Mouse (Mus musculus): ENCODE measurements at regions not wholly inside any gene's neighbourhood (a gene's known extent, or its start where the extent isn't known, plus 50 kb on each side); places are given as distances from the start of the nearest gene placed in this dataset.

DNA sequence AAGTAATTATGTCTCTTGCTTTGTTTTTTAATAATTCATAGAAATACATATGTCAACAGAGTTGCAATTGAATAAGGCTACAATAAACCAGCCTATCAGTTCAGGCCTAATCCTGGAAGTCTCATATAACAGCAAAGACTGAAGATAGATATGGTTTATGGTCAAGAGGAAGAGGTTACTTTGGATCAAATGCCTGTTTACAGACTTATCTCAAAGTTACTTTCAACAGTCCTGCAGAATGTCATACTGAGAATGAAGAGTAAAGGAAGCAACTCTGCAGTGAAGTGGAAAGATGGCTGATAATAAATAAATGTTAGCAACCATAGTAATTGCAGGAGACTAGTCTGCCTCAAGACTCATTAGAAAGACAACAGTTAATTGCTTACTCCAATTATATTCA, 684.8 kb upstream of the Vstm2a start:
- no peak overlapping the region for H3K4me2 ChIP-seq
- no peaks in the 10 kb centered on the region for H3K9me3 ChIP-seq (replicated peaks)
- H3K4me1 ChIP-seq, result no peaks in the 10 kb centered on the region
- H3K27me3 ChIP-seq, result no peaks in the 10 kb centered on the region
- no peak overlapping the region for H3K9ac ChIP-seq
- H3K36me3 ChIP-seq (ENCODE audit: poor library complexity, severe bottlenecking), result no peaks in the 10 kb centered on the region
- ATAC-seq, result no peak
- no peak overlapping the region for H3K4me3 ChIP-seq
- H3K27ac ChIP-seq, result no peak overlapping the region

DNA sequence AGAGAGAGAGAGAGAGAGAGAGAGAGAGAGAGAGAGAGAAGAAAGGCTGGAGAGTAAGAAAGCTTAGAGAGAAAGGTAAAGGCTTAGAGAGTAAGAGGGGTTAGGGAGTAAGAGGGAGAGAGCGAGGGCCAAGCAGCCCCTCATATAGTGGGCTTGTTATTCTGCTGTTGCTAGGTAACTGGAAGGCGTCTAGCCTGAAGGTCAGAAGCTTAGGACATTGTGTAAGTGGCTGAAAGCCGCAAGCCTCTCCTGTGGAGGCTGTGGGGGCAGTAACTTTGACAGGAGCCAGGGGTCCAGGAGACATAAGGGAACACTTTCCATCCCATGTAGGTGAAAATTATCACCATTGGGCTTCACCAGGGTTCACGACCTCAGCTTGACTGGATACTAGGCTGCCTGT, 637.6 kb upstream of the Vstm2a start:
- Histone ChIP-seq H3K4me1 (no peaks in the 10 kb centered on the region), H3K27me3 (no peaks in the 10 kb centered on the region), H3K9ac (no peak overlapping the region), H3K27ac (no peak overlapping the region), H3K4me3 (no peak overlapping the region), H3K9me3 (replicated peaks) (no peaks in the 10 kb centered on the region), H3K4me2 (no peak overlapping the region), H3K36me3 (ENCODE audit: poor library complexity, severe bottlenecking) (no peaks in the 10 kb centered on the region)
- no peak for ATAC-seq
- 42% methylated on average over 4 of the region's 4 CpGs for WGBS

DNA sequence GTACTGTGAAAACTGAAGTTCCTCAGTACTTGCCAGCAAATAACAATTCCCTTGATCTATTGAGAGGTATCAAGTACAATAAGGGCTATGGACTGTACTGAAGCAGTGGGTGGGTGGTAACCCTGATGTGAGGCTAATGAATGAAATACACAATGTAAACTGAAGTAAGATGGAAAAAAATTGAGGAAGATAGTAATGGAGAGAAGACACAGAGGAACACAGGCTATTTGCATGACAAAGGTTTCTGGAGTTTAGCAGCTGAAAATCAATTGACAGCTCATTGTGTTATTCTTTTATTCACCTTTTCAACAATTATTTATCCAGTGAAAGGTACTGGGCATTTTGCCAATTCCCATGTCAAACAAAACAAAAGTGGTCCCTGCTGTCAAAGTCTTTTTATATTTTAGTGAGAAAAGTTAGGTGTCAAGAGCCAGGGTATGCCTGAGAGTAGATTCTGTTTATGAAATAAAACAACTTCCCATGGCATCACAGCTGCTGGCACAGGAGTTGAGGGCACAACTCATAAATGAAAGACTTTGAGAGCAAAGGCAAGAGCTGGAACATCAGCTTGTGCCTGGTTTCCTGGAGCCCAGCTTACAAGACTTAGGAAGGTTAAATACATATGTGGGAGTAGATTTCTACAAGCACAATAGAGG, 608.4 kb upstream of the Vstm2a start:
- Histone ChIP-seq H3K36me3 (ENCODE audit: poor library complexity, severe bottlenecking) (no peaks in the 10 kb centered on the region), H3K9ac (no peak overlapping the region), H3K4me3 (no peak overlapping the region), H3K4me2 (no peak overlapping the region), H3K9me3 (replicated peaks) (no peaks in the 10 kb centered on the region), H3K27me3 (no peaks in the 10 kb centered on the region), H3K4me1 (peaks cover 9% of the 10 kb centered on the region; the same call in 1 of the 2 replicates), H3K27ac (peak overlapping the region; percentile 16; the same call in 1 of the 2 replicates)
- ATAC-seq, result peak; percentile 85

DNA sequence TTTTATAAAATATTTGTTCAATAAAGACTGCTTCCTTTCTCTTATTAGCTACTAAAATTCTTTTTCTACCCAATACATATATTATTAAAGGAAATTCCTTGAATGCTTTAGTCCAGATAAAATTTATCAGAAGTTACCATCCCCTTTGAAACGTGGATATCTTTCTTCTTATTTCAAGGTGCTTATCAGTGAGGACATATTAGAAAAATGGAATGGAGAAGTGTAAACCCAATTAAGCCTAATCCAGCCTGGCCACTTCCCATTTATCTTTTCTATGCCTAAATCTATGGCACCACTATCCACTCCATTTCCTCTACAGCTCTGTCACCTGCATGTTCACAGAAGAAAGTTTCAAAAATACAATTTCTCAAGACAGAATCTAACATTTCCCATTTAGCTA, 568.5 kb upstream of the Vstm2a start:
- H3K36me3 ChIP-seq (ENCODE audit: poor library complexity, severe bottlenecking), result no peaks in the 10 kb centered on the region
- WGBS, result 74% methylated on average over 1 of the region's 1 CpGs
- H3K4me1 ChIP-seq, result no peaks in the 10 kb centered on the region
- H3K4me2 ChIP-seq, result no peak overlapping the region
- H3K9ac ChIP-seq, result no peak overlapping the region
- no peak overlapping the region for H3K27ac ChIP-seq
- no peaks in the 10 kb centered on the region for H3K9me3 ChIP-seq (replicated peaks)
- no peaks in the 10 kb centered on the region for H3K27me3 ChIP-seq
- ATAC-seq, result no peak
- H3K4me3 ChIP-seq, result no peak overlapping the region

DNA sequence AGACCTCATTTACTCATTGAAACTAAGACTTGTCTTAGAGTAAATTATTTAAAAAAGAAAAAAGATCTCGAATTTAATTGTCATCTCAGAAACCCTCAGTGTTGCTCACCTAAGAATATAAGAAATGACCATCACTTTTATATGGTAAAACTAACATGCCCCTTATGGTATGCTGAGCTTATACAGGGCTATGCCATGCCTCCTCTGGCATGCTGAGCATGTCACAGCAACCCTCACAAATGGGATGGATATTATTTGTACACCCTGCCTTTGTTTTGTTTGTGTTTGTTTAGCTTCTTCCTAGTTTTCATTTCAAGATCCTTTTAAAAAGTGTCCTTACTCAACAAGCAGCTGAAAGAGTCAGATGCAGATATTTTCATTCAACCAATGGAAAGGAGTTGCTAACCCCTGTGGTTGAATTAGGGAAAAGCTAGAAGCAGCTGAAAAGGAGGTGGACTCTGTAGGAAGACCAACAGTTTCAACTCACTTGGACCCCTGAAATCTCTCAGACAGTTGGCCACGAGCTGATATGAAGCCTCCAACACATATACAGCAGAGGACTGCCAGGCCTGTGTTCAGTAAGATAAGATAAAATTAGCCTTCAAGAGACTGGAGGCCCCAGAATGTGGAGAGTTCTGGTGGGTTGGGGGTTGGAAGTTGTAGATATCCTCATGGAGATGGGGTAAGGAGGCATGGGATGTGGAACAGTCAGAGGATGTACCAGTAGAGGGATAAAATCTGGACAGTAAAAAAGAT, 559.3 kb upstream of the Vstm2a start:
- Histone ChIP-seq H3K27ac (no peak overlapping the region), H3K9ac (no peak overlapping the region), H3K4me1 (no peaks in the 10 kb centered on the region), H3K9me3 (replicated peaks) (no peaks in the 10 kb centered on the region), H3K27me3 (no peaks in the 10 kb centered on the region), H3K4me2 (no peak overlapping the region), H3K4me3 (no peak overlapping the region), H3K36me3 (ENCODE audit: poor library complexity, severe bottlenecking) (no peaks in the 10 kb centered on the region)
- 74% methylated on average over 2 of the region's 2 CpGs for WGBS
- ATAC-seq, result no peak

DNA sequence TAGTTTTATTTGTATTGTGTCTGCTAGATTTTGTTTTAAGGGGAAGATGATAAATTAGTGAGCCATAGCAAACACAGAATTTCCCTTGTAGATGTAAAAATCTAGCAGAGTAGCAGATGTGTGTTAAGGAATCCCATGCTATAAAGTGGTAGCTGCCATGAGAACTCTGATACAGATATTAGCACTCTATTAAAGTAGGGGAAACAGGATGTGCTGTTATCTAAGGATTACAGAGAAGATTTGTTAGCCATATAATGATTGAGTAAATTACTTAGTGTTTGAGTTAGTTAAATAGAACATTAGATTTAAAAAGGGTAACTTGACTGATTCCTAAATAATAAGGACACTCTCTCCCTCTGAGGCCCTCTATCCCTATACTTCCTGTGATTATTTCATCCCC, 541.5 kb upstream of the Vstm2a start:
- ATAC-seq, result no peak

DNA sequence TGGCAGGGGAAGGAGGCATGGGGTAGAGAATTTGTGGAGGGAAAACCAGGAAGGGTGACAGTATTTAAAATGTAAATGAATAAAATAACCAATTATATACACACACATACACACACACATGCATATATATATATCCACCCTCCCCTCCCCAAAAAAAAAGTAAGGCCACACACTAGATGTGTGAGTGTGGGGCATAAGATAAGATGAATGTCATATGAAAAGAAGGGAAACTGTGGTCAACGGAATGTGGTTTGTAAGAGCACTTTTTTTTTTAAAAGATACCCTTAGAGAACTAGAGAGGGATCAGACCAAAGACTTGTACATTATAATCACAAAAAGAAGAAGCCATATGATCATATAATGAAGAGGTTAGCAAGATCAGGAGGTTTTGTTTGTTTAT, 540.0 kb upstream of the Vstm2a start:
- H3K4me1 ChIP-seq, result no peaks in the 10 kb centered on the region
- no peaks in the 10 kb centered on the region for H3K36me3 ChIP-seq (ENCODE audit: poor library complexity, severe bottlenecking)
- no peak overlapping the region for H3K4me3 ChIP-seq
- 90% methylated on average over 1 of the region's 1 CpGs for WGBS
- H3K9me3 ChIP-seq (replicated peaks), result no peaks in the 10 kb centered on the region
- H3K4me2 ChIP-seq, result no peak overlapping the region
- H3K27ac ChIP-seq, result no peak overlapping the region
- no peak overlapping the region for H3K9ac ChIP-seq
- no peaks in the 10 kb centered on the region for H3K27me3 ChIP-seq
- ATAC-seq, result no peak

More for the DNA sequence above, 541.5 kb upstream of the Vstm2a start:
- Histone ChIP-seq H3K4me1 (no peaks in the 10 kb centered on the region), H3K4me2 (no peak overlapping the region), H3K36me3 (ENCODE audit: poor library complexity, severe bottlenecking) (no peaks in the 10 kb centered on the region), H3K9ac (no peak overlapping the region), H3K27me3 (no peaks in the 10 kb centered on the region), H3K9me3 (replicated peaks) (no peaks in the 10 kb centered on the region), H3K27ac (no peak overlapping the region), H3K4me3 (no peak overlapping the region)

DNA sequence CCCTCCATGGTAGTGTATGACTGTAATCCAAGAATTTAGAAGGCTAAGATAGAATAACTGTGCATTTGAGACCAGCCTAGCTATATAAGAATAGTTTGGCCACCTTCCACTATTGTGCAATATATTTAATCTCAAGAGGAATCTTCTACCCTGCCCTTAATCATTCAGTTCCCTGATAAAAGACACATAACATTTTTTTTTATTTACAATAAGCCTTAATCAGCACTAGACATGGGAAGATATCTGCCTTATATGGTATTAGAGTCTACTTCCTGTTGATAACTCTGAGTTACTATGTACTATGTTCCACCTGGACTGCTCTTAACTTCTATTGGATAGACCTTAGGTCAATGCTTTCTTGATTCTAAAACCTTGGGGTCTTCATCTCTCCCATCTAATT, 519.9 kb upstream of the Vstm2a start:
- no peaks in the 10 kb centered on the region for H3K36me3 ChIP-seq (ENCODE audit: poor library complexity, severe bottlenecking)
- no peak overlapping the region for H3K4me2 ChIP-seq
- no peak overlapping the region for H3K4me3 ChIP-seq
- H3K4me1 ChIP-seq, result no peaks in the 10 kb centered on the region
- no peak overlapping the region for H3K27ac ChIP-seq
- no peaks in the 10 kb centered on the region for H3K27me3 ChIP-seq
- no peak overlapping the region for H3K9ac ChIP-seq
- H3K9me3 ChIP-seq (replicated peaks), result no peaks in the 10 kb centered on the region
- ATAC-seq, result no peak

DNA sequence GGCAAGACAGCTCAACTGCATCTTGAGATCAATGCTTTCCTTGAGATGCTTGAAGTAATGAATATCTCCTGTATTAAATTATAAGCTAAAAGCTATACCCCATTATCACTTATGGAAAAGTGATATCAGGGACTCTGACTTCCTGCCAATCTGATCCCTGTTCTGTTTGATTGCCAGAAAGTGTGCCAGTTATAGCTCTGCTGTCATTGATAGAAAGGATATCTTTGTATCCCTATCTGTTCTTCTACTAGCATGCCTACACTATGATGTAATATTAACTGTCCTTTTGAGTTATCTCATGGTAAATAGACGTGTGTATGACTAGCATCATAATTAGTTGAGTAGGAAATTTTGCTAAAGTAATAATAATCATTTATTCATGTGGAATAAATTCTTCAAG, 501.5 kb upstream of the Vstm2a start:
- no peak for ATAC-seq
- Histone ChIP-seq H3K36me3 (ENCODE audit: poor library complexity, severe bottlenecking) (no peaks in the 10 kb centered on the region), H3K4me1 (no peaks in the 10 kb centered on the region), H3K9ac (no peak overlapping the region), H3K9me3 (replicated peaks) (no peaks in the 10 kb centered on the region), H3K4me2 (no peak overlapping the region), H3K27me3 (no peaks in the 10 kb centered on the region), H3K27ac (no peak overlapping the region), H3K4me3 (no peak overlapping the region)
- 81% methylated on average over 1 of the region's 1 CpGs for WGBS

DNA sequence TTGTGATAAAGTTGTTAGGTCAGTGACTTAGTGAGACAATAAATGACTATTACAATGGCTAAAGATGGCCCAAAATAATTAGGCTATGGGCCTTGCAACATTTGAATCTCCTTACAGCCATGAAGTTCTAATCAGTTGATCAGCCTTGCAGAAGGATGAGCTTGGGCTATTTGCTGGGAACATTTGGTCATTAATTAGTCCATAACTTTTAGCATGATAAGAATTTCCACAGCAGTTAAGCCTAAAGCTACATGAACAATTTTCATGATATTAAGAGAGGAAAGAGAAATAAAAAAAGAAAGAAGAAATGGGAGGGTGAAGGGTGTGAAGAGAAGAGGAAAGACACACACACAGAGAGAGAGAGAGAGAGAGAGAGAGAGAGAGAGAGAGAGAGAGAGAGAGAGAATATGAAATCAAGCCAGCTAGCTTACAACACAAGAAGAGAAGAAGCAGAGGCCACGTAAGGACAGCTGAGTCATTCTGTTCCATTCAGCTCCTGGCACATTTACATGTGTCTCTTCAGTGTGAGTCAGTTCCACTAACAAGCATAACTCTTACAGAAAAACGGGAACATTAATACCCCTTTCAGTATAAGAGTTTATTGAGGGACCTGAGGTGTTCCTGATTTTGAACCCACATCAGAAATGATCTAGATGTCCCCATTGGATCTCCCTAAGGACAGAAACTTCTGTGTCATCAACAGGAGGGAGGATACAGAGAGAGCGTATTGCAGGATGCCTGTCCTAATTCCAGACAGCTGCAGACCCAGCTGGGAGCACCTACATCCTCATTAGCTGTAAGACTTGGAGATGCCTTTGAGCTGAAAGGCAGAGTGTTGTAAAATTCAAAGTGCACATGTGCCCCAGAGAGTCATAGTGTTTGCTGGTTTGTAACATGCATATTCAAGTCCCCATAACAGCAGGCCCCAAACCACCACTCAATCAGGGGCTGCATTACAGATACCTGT, 487.6 kb upstream of the Vstm2a start:
- H3K9ac ChIP-seq, result no peak overlapping the region

More for the DNA sequence above, 487.6 kb upstream of the Vstm2a start:
- no peaks in the 10 kb centered on the region for H3K36me3 ChIP-seq (ENCODE audit: poor library complexity, severe bottlenecking)
- WGBS, result 66% methylated on average over 3 of the region's 3 CpGs
- no peak overlapping the region for H3K4me2 ChIP-seq
- ATAC-seq, result no peak
- no peak overlapping the region for H3K4me3 ChIP-seq
- no peaks in the 10 kb centered on the region for H3K4me1 ChIP-seq
- no peaks in the 10 kb centered on the region for H3K27me3 ChIP-seq
- no peak overlapping the region for H3K27ac ChIP-seq
- no peaks in the 10 kb centered on the region for H3K9me3 ChIP-seq (replicated peaks)

Measured in forebrain, embryonic 13.5 days (tissue).